Mouse (Mus musculus) heart, adult 11 months (tissue): ENCODE results near the gene Gm10184.
"Not testable (repeated sequence)": the region's sequence is repeated elsewhere in the genome, so short reads cannot be mapped to it uniquely, and the experiment has no call there.

Experiments used
- DNase-seq: peaks from one replicate; pipeline ENCODE4 v3.0.0; 2022

Gm10184 gene

DNA sequence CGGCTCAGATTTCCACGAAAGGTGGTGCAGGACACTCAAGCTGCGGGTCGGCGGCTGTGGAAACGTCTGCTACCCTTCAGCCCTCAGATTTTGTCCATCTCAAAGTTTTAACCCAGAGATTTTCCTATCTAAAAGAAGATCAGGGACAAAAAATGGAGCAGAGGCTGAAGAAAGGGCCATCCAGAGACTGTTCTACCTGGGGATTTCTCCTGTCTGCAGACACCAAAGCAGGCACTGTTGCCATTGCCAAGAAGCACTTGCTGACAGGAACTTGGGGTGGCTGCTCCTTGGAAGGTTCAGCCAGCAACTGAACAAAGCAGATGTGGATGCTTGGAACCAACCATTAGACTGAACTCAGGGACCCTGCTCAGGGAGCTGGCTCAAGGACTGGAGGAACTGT is at the start of gene Gm10184:
Gm10184 (minus strand) TSS at position 101 of the 400 bp plus-strand sequence.
- DNase-seq: no peak

DNA sequence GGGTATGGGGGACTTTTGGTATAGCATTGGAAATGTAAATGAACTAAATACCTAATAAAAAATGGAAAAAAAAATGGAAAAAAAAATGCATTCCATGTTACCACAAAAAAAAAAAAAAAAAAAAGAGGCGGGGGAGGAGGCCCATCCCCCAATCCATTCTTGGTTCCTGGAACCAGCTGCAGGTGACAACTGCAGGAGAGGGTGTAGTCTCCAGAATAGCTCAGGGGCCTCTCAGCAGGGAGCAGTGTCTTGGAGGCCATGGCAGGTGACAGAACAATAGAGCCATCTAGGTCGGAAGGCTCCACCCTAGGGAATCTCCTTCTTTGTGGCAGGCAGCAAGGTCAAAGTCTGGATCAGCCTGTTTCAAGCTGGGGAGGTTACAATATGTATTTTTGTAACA is 23.7 kb upstream of the Gm10184 start:
- no peak for DNase-seq

DNA sequence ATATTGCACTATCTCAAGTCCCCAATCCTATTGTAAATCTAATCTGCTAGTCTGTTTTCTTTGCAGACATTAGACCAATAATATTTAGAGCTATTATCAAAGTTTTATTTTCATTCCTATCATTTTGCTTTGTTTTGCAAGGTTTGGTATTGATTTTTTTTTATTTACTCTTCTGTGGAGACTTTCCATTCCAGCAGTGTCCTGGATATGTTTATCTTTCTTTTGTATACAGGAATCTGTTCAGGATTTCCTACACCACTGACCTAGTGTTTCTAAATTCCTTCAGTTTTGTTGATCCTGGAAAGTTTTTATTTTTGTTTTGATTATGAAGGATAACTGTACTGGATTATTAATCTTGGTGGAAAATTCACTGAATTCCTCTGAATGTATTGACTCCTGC is 2.6 kb downstream of the Gm10184 start:
- no peak for DNase-seq

DNA sequence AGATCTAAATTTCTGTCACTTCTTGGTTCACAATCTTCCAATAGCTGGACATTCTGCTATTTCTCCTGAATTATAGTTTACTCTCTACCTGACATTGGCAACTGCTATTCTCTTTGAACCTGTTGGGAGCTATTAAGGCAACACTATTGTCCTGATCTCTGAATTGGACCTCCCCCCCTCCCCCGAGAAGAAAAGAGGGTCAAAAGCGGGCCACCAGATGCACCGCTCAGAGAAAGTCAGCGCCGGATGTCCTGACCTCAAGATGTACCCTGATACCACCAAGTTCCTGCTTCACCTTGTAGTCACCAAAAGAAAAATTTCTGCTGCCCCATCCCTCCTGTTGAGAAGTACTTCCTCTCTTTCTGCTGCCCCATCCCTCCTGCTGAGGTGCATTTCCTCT is 5.5 kb downstream of the Gm10184 start:
- DNase-seq: not testable (repeated sequence)

DNA sequence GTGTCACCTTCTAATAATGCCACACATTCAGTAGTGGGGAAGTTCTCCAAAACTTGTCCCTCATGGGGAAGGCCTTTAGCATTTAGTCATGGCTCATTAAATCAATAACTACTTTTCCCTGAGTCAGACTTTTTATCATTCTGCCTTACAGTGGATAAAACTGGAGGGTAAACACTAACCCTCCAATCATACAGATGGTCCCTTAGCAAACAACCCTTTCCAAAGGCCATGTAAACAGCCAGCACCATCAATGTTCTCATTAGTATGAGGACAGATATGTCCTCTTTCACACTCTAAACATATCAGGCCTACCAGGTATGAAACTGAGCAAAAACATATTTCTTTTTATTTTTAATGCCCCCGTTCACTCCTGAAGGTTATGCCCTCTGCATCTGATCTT is 7.5 kb downstream of the Gm10184 start:
- DNase-seq: no peak

DNA sequence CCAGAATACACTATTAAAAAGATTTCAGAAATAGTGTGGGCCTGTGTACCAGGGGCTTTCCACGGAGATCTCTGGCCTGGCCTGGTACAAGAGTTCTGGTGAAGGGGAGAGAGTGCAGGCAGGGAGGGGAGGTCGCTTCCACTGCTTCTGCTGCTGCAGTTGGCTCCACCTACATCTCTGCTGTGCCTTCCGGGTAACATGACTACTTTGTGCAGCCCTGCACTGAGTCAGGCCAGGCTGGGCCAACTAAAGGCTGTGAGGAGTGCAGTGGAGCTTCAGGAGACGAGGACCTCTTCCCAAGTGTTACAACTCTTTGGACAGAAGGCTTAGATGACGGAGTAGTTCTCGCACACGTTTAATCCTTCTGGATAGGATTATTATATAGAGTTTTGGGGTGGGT is 9.6 kb downstream of the Gm10184 start:
- DNase-seq: peak; percentile 28

DNA sequence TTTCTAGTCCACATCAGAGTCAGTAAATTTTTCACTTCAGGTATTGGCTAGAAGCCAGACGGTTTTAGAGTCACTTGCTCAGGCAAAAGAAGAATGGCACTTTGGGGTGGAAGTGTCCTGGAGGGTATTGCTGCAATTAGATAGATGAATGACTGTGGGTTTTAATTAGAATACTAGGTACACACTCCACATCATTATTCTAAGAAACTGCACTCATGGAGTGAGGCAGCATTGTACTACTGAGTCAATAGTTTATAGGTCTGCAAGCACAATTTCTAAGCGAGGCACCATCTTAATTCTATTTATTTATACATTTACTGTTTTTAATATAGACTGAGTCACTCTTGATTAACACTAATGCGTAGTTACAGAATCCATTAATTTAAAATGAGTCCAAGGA is 10.4 kb downstream of the Gm10184 start:
- peak; percentile 19 for DNase-seq

DNA sequence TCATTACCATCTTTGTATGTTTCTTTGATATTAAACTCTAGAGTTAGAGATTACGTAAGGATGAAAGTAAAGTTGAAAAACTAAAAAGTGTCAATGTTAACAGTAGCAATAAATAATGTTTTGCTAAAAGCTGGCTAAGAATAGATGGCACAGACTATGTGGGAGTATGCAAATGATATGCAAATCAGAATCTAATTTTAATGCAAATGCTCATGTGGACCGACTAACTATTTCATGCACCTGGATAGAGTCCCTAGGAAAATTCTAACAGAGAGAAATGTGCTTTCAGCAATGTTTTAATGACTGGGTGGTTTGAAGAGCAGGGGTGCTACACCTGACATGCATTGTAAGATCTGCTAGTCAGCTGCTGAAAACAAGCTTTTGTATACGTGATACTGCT is 45.3 kb downstream of the Gm10184 start:
- no peak for DNase-seq
